Mouse (Mus musculus) kidney, adult 18-20 months (tissue): ENCODE data around the gene Slc19a3.
"Not testable (repeated sequence)": the region's sequence is repeated elsewhere in the genome, so short reads cannot be mapped to it uniquely, and the experiment has no call there.

Experiments
- DNase-seq: peaks from one replicate; pipeline ENCODE4 v3.0.0; 2021

Gene Slc19a3

DNA sequence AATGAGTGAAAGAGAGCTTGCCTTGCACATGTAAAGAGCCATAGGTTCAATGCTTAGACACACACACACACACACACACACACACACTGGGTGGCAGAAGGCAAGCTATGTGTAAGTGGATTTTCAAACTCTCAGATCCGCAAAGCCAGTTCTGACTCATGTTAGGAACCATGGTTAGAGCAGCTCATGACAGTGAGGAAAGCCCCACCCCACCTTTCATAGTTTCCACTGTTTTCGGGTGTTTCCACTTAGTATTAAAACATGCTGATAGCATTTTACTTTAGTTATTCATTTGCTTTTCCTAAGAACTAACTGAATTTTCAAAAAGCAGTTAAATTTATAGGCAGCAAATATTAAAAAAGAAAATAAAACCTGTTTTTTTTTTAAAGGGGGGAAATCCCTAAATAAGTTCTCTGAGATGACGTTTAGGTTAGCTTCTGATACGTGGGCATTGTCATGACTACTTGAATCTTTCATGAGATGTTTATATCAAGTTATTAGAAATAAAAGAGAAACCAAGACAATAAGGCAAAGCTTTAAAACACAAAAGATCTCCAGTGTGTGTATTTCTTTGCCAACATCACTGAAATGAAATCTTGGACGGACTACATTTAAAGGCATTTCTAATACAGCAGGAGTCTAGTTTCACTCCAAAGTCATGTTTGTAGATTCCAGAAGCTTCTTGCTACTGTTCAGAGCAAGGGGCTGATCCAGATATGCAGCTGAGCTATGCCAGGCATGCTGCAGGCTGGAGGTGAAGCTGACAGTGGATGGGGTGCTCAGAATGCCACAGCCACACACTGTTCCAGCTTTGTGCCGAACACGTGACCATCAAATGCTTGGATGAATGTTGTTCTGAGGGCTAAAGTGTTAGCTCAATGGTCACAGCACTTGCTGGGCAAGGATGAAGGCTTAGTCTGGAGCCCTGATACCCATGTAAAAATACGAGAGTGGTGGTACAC lies 31.7 kb downstream of the Slc19a3 start:
- no peak for DNase-seq

DNA sequence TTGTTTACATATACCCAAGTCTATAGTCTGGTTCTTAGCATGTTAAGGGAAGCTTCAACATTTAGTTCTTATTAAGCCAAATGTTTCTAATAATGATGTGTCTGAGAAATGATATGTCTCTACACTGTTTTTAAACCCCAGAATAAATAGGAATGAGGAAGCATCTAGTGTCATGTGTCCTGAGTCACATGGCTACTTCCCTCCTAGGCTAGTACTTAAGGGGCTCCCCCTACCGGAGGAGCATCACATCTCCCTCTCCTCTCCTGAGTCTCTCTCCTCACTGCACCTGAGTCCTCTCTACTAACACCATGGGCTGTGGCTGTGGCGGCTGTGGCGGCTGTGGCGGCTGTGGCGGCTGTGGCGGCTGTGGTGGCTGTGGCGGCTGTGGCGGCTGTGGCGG lies 37.9 kb downstream of the Slc19a3 start, which contains the start of gene Gm47959:
Gm47959 (plus strand) TSS at position 243 of the 400 bp plus-strand sequence.
- not testable (repeated sequence) for DNase-seq

GRCm38 (mm10) chr1:82993947-82994346 lies 44.3 kb downstream of the Slc19a3 start:
- DNase-seq = no peak

DNA sequence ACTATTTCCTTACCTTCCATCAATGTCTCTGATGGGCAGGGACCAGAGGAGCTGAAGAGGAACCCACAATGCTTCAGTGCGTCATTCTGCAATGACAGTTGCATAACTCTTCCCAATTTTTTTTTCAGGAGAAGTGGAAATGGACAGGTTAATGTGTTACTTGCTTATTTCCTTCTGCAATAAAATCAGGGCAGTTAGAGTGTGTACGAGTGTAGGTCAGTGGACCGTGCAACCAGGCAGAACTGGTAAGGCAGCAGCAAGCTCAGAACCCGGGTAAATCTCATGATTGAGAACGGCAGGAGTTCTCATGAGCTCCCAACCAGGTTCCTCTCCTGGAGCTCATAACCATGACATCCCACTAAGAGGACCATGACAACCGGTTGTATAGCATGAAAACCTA lies 46.2 kb downstream of the Slc19a3 start:
- peak; percentile 67 for DNase-seq

- DNase-seq = no peak
Observed at GRCm38 (mm10) chr1:82991596-82991995, 46.7 kb downstream of the Slc19a3 start.

DNA sequence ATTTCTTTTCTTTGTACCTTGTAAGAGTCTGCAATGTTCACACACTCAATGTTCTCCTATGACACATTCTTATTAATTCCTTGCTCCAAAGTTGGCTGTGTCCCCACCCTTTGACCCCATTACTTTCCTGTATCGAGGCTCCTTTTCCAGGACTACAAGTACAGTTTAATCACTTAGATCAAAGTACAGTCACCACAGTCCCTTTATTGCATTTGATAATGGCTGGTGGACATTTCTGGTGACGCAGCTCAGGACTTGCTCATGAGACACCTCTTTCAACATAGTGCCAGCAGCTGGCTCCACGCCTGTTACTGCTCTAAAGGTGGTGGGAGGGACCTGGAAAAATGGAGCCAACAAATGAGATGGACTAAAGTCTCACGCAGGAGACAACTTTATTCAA lies 47.2 kb downstream of the Slc19a3 start:
- DNase-seq = peak; percentile 26

- no peak for DNase-seq
Observed at GRCm38 (mm10) chr1:82987530-82988198, 50.6 kb downstream of the Slc19a3 start.

GRCm38 (mm10) chr1:82986738-82987137 lies 51.5 kb downstream of the Slc19a3 start:
- no peak for DNase-seq

GRCm38 (mm10) chr1:82977840-82978239 lies 60.4 kb downstream of the Slc19a3 start:
- no peak for DNase-seq

DNA sequence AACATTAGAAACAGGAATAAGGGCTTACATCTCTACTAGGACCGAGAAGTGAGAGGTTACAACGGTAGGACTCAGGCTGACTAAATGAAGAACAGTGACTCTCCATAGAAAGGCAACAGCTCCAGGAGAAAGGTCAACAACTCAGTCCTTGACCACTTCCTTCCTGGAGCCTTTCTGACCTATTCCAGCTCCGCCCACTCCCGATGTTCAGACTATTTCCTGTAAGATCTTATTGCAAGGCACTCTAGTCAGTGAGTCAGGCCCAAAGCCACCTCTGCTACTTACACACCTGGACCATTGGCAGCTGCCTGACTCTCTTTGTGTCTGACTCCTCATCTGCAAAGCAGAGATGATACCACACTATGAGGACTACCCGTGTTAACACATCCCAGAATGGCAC lies 62.5 kb downstream of the Slc19a3 start:
- DNase-seq = no peak

DNA sequence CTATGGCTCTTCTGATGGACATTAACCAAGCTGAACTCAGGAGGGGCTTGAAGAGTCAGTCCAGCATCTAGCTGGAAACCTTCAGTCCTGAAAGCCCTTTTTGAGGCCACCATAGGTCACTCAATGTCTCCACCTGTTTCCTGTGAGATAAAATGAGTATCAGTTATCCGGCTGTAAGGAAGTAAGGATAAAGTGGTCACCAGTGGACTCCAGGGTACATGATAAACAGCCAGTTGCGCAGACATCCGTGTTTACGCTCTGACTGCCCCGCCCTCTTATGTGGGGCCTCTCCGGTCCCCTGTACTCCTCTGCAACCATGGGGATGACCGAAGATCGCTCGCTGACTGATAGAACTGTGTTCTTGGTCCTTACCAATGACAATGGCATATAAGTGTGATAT lies 63.9 kb downstream of the Slc19a3 start:
- DNase-seq = no peak

- no peak for DNase-seq
Observed at GRCm38 (mm10) chr1:82973901-82974300, 64.3 kb downstream of the Slc19a3 start.

GRCm38 (mm10) chr1:82973244-82973643 lies 65.0 kb downstream of the Slc19a3 start:
- no peak for DNase-seq

DNA sequence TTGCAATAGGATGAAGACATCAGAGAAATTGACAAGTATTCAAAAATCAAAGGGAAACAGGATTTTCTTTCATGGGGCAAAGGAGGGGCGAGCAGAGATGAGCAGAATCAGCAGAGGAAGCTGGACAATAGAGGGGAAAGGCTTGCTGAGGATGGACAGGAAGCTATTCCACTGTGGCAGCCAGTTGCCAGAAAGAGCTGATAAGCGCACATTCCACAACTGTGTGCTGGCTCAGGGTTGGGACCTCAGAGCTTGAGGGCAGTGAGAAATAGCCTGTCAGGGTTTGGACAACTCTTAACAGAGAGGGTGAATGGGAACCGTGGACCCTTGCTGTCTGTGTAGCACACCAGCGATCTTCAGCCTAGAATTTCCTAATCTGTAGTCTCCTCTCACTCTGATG lies 66.2 kb downstream of the Slc19a3 start:
- no peak for DNase-seq

- DNase-seq = no peak
Observed at GRCm38 (mm10) chr1:82966413-82966812, 71.8 kb downstream of the Slc19a3 start.
